8 mouse cellular contexts compared by ENCODE assay signal in genomic region chr4:137835624-137836337, GRCm38 (mm10). TPM values are rescaled to one million over a fixed set of nuclear protein-coding genes. Genes with fewer than 3 reads are reported as not detected.
DNase-seq lines count a peak whose midpoint lies in the region; ATAC-seq and TF ChIP-seq lines count a peak whose summit lies in the region.

No protein-coding gene starts in this region.

- peak overlapping the region; percentile 27; the same call in 1 of the 2 replicates for H3K4me2 ChIP-seq in forebrain, postnatal 0 days (ENCODE audit: low read depth)

- DNase-seq in ES-CJ7 (ENCODE audit: low read depth, low spot score): peak; percentile 98
- peak; percentile 90 for DNase-seq in cerebellum, adult 11-12 months
- DNase-seq in forebrain, postnatal 0 days: peak; percentile 86
- peak; percentile 86 for DNase-seq in heart, postnatal 4 days
- DNase-seq in layer of hippocampus, adult 2 months (ENCODE audit: low spot score in 2 of 2): peak; percentile 79 to 81
- peak; percentile 78 to 81 for DNase-seq in lung, adult 18-20 months
- DNase-seq in testis, postnatal 10 days (ENCODE audit: low spot score): peak; percentile 86

- no peak overlapping the region for H3K27ac ChIP-seq in forebrain, postnatal 0 days (ENCODE audit: low read depth, low read length)
- no peak overlapping the region for H3K27ac ChIP-seq in layer of hippocampus, adult 2 months

- no peaks in the 10 kb centered on the region for H3K9me3 ChIP-seq in forebrain, postnatal 0 days (ENCODE audit: low read length)

- H3K4me1 ChIP-seq in forebrain, postnatal 0 days (ENCODE audit: insufficient read depth): no peaks in the 10 kb centered on the region

- H3K27me3 ChIP-seq in forebrain, postnatal 0 days (ENCODE audit: insufficient read depth, low read length): no peaks in the 10 kb centered on the region

- H3K9ac ChIP-seq in forebrain, postnatal 0 days: no peak overlapping the region

- peak; percentile 95 for TF ChIP-seq CTCF in forebrain, postnatal 0 days (IDR thresholded peaks at IDR 0.05; ENCODE audit: low read depth)
- peak; percentile 91 for TF ChIP-seq CTCF in layer of hippocampus, adult 2 months (conservative IDR thresholded peaks at IDR 0.05)

- WGBS in forebrain, postnatal 0 days: 9% methylated on average over 12 of the region's 14 CpGs

- H3K36me3 ChIP-seq in forebrain, postnatal 0 days (ENCODE audit: insufficient read depth): no peaks in the 10 kb centered on the region

- peak; percentile 97 for ATAC-seq in forebrain, postnatal 0 days
- 0 out of 2 replicates have a peak, but pooled peaks have one; percentile 44 for ATAC-seq in neutrophil, adult 5-6 weeks (ENCODE audit: extremely low read depth, insufficient number of reproducible peaks, low FRiP score, poor library complexity, severe bottlenecking)

- no peak overlapping the region for H3K4me3 ChIP-seq in forebrain, postnatal 0 days (ENCODE audit: low read depth, low read length)
- H3K4me3 ChIP-seq in layer of hippocampus, adult 2 months: 0 out of 2 replicates have a peak overlapping the region, but pooled peaks have one; percentile 16

RNA-seq across cellular contexts. Expression of gene Ece1, which starts 26.3 kb away (rescaled TPM):
- total RNA-seq in forebrain, postnatal 0 days (2014; rRNA removed): 24.1 and 32.1 TPM in 2 replicates
- 14.4 and 16.2 TPM in 2 replicates for polyA plus RNA-seq in forebrain, postnatal 0 days (2015; fragmentation: Nextera tagmentation; extraction: Ambion mirVana)
- total RNA-seq in heart, postnatal 4 days (2021): 100 to 1,000 TPM; 119 to 133 TPM
- 10 to 100 TPM; 47.5 to 58.0 TPM for total RNA-seq in layer of hippocampus, adult 2 months (2021)
- total RNA-seq in neutrophil, adult 5-6 weeks (2017): 5.7 and 5.9 TPM in 2 replicates

RNA-seq across cellular contexts. Expression of gene Alpl, which starts 39.6 kb away (rescaled TPM):
- total RNA-seq in forebrain, postnatal 0 days (2014; rRNA removed): 10.1 and 11.2 TPM in 2 replicates
- polyA plus RNA-seq in forebrain, postnatal 0 days (2015; fragmentation: Nextera tagmentation; extraction: Ambion mirVana): 8.2 and 10.1 TPM in 2 replicates
- 1 to 10 TPM; 8.9 to 9.0 TPM for total RNA-seq in heart, postnatal 4 days (2021)
- total RNA-seq in layer of hippocampus, adult 2 months (2021): 1 to 10 TPM; 6.8 to 7.2 TPM
- 0.74 and 1.2 TPM in 2 replicates for total RNA-seq in neutrophil, adult 5-6 weeks (2017)
